Mouse (Mus musculus) hematopoietic multipotent progenitor cell, adult 10-12 weeks (in vitro differentiated cells): ENCODE data around the gene Ntsr2. TPM values are rescaled to one million over a fixed set of nuclear protein-coding genes. Genes with fewer than 3 reads are reported as not detected.

Source experiments
- polyA plus RNA-seq: library from polyadenylated mRNA; stranded (reverse); fragments of >175 nt; gene quantifications from 2 replicates; pipeline ENCODE4 v1.2.3, GENCODE M21; 2012; ENCODE audit warnings: low replicate concordance

Ntsr2 gene
- not detected in 2 replicates for polyA plus RNA-seq

GRCm38 (mm10) chr12:16653332-16654093 is at the start of gene Ntsr2:
Ntsr2 (plus strand) TSS chr12:16653382.

GRCm38 (mm10) chr12:16610936-16611335 is 42.2 kb upstream of the Ntsr2 start, which contains the start of gene Lpin1:
Lpin1 (minus strand) TSS chr12:16610966.

Other genes with a start within 250 kb of the Ntsr2 start
- 6.2 and 15.7 TPM in 2 replicates for gene Lpin1, start 42.4 kb upstream of the Ntsr2 start, polyA plus RNA-seq
- gene Greb1, start 147.5 kb downstream of the Ntsr2 start, polyA plus RNA-seq = 0.07 and 0.08 TPM in 2 replicates
- 3.3 and 5.7 TPM in 2 replicates for gene E2f6, start 157.6 kb downstream of the Ntsr2 start, polyA plus RNA-seq
- gene Rock2, start 241.5 kb downstream of the Ntsr2 start, polyA plus RNA-seq = 3.3 and 3.8 TPM in 2 replicates